Mouse (Mus musculus): ENCODE measurements around the gene Depp1. TPM values are rescaled to one million over a fixed set of nuclear protein-coding genes. Genes with fewer than 3 reads are reported as not detected.

Gene Depp1
- polyA plus RNA-seq, 2 experiments = 3.3 to 6.3 TPM

DNA sequence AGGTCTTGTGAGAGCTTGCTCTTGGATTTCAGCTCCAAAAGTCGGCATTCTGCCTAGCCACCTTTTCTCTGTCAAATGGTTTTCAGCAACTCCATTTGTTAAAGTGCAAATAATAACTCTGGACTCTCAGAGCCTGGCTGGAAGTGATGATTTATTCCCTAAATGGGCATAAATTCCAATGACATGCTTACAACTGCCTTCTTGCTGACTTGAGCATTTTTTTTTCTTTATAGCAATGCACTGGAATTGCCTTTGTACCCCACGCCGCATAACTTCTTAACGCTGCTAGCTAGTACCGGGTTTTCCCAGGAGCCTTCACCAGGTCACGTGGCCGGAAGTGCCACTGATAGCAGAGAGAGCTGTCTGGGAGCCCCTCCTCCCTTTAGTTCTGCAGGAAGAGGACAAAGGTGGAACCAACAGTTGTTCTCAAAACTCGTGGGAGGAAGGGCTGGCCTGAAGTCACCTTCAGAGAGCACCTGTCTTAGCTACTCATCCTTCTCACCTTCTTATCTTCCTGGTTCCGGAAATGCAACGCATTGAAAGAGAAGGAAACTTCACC lies 26.0 kb downstream of the Depp1 start:
- TF ChIP-seq EP300 (IDR thresholded peaks at IDR 0.05; ENCODE audit: low read depth) (no peak), CTCF (IDR thresholded peaks at IDR 0.05; ENCODE audit: low read depth) (no peak)
- 51% methylated on average over 10 of the region's 10 CpGs for WGBS (ENCODE audit: insufficient replicate concordance)
- Histone ChIP-seq H3K27me3 (ENCODE audit: control insufficient read depth, insufficient read depth, low read length) (no peaks in the 10 kb centered on the region), H3K27ac (no peak overlapping the region), H3K9ac (replicated peaks) (no peak overlapping the region), H3K4me1 (replicated peaks; ENCODE audit: control insufficient read depth in 2 of 2, insufficient read depth in 2 of 2, low read length in 1 of 2) (peaks cover 0 to 18% of the 10 kb centered on the region in 2 experiments; a peak in 2 of 4 replicates), H3K4me2 (ENCODE audit: low read depth) (no peak overlapping the region), H3K36me3 (replicated peaks; ENCODE audit: control insufficient read depth, insufficient read depth, low read depth) (no peaks in the 10 kb centered on the region), H3K4me3 (ENCODE audit: insufficient read depth in 1 of 2, low read depth in 2 of 2, low read length in 2 of 2) (no peak overlapping the region), H3K9me3 (ENCODE audit: control insufficient read depth, low read length) (no peaks in the 10 kb centered on the region)
- DNase-seq (ENCODE audit: low read depth in 3 of 3, low spot score in 3 of 3) (no peak), ATAC-seq (ENCODE audit: insufficient read depth) (no peak)

DNA sequence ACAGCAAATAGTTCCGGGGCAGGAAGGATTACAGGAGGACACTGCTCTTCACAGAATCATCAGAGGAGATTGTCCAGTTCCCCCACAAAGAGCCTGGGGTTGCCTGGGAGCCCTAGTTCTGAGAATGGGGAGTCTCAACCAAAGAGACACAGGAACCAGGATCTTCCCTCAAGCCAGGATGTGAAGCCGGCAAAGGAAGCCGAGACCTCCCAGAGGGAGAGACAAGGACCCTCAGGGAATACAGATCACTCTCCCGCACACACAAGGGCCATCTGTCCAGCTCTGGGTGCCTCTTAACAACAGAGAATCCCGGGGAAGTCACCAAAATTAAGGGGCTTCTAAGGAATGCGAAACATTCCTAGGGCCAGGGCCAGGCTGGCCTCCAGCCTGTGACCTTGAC lies 26.9 kb downstream of the Depp1 start:
- Histone ChIP-seq H3K27me3 (ENCODE audit: control insufficient read depth, insufficient read depth, low read length) (no peaks in the 10 kb centered on the region), H3K36me3 (replicated peaks; ENCODE audit: control insufficient read depth, insufficient read depth, low read depth) (no peaks in the 10 kb centered on the region), H3K9ac (replicated peaks) (no peak overlapping the region), H3K4me2 (ENCODE audit: low read depth) (no peak overlapping the region), H3K9me3 (ENCODE audit: control insufficient read depth, low read length) (no peaks in the 10 kb centered on the region), H3K4me3 (ENCODE audit: insufficient read depth in 1 of 2, low read depth in 2 of 2, low read length in 2 of 2) (no peak overlapping the region), H3K4me1 (replicated peaks; ENCODE audit: control insufficient read depth in 2 of 2, insufficient read depth in 2 of 2, low read length in 1 of 2) (peaks cover 0 to 18% of the 10 kb centered on the region in 2 experiments; a peak in 2 of 4 replicates), H3K27ac (no peak overlapping the region)
- ATAC-seq (ENCODE audit: insufficient read depth) = no peak
- WGBS (ENCODE audit: insufficient replicate concordance) = 72% methylated on average over 6 of the region's 6 CpGs
- TF ChIP-seq EP300 (IDR thresholded peaks at IDR 0.05; ENCODE audit: low read depth) (no peak), CTCF (IDR thresholded peaks at IDR 0.05; ENCODE audit: low read depth) (no peak)
- DNase-seq (ENCODE audit: low read depth in 3 of 3, low spot score in 3 of 3) = no peak

DNA sequence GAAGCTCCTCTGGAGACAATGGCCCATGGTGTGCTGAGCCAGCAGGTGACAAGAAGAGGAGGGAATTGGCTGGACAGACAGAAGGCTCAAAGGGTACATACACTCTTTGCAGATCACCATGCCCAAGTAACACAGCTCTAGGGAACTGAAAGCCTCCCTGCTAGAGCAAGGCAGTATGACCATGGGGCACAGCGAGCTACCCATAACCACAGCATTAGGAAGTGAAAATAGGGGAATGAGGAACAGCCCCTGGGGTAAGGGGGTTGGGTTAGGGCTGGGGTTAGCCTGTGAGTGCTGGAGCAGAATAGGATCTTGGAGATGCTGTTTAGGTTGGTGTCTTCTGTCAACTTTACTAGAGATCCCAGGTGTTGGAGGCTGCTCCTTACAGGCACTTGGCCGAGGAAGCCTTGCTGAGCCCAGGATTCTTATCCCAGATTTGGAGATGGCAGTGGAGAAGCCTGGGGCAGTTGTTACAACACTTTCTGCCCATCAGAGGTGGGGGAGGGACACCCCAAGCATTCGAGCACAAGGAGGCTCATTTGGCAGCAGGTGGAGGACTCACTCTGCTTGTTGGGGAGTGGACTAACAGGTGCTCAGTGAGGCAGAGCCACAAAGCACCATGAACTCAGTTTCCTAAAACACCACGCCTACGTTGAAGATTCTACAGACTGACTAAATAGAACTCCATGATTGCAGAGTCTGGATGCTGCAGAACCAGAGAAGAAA lies 29.3 kb downstream of the Depp1 start:
- no peak for DNase-seq (ENCODE audit: low read depth in 3 of 3, low spot score in 3 of 3)
- Histone ChIP-seq H3K4me3 (ENCODE audit: insufficient read depth in 1 of 2, low read depth in 2 of 2, low read length in 2 of 2) (no peak overlapping the region), H3K9ac (replicated peaks) (no peak overlapping the region), H3K9me3 (ENCODE audit: control insufficient read depth, low read length) (no peaks in the 10 kb centered on the region), H3K27me3 (ENCODE audit: control insufficient read depth, insufficient read depth, low read length) (no peaks in the 10 kb centered on the region), H3K4me2 (ENCODE audit: low read depth) (no peak overlapping the region), H3K36me3 (replicated peaks; ENCODE audit: control insufficient read depth, insufficient read depth, low read depth) (no peaks in the 10 kb centered on the region), H3K27ac (no peak overlapping the region), H3K4me1 (replicated peaks; ENCODE audit: control insufficient read depth in 2 of 2, insufficient read depth in 2 of 2, low read length in 1 of 2) (peaks cover 0 to 10% of the 10 kb centered on the region in 2 experiments; a peak in 2 of 4 replicates)
- ATAC-seq (ENCODE audit: insufficient read depth) = 0 out of 2 replicates have a peak, but pooled peaks have one; percentile 23
- TF ChIP-seq EP300 (IDR thresholded peaks at IDR 0.05; ENCODE audit: low read depth) (no peak), CTCF (IDR thresholded peaks at IDR 0.05; ENCODE audit: low read depth) (no peak)
- WGBS (ENCODE audit: insufficient replicate concordance) = 37% methylated on average over 5 of the region's 5 CpGs

DNA sequence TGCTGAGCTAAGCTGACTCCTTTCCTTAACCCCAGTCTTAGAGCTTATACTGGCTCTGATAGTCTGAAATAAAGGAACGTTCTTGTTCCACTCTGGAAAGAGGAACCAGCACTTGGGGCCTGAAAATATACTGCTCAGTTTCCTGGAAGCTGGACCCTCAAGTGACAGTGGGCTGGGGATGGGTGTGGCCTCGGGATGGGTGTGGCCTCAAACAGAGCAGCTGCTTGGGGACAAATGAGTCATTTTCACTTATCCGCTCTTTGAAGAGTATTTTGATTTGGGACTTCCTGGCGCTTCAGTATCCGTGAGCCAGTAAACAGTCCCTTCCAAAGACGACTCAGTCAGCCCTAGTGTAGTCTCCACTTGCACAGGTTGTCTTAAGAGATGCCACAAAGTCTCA lies 31.9 kb downstream of the Depp1 start:
- Histone ChIP-seq H3K27ac (no peak overlapping the region), H3K27me3 (ENCODE audit: control insufficient read depth, insufficient read depth, low read length) (no peaks in the 10 kb centered on the region), H3K4me3 (ENCODE audit: insufficient read depth in 1 of 2, low read depth in 2 of 2, low read length in 2 of 2) (no peak overlapping the region), H3K9me3 (ENCODE audit: control insufficient read depth, low read length) (no peaks in the 10 kb centered on the region), H3K9ac (replicated peaks) (no peak overlapping the region), H3K4me2 (ENCODE audit: low read depth) (no peak overlapping the region), H3K36me3 (replicated peaks; ENCODE audit: control insufficient read depth, insufficient read depth, low read depth) (no peaks in the 10 kb centered on the region), H3K4me1 (replicated peaks; ENCODE audit: control insufficient read depth in 2 of 2, insufficient read depth in 2 of 2, low read length in 1 of 2) (no peaks in the 10 kb centered on the region; a peak in 1 of 4 replicates)
- WGBS (ENCODE audit: insufficient replicate concordance) = 4% methylated on average over 6 of the region's 6 CpGs
- TF ChIP-seq CTCF (IDR thresholded peaks at IDR 0.05; ENCODE audit: low read depth) (no peak), EP300 (IDR thresholded peaks at IDR 0.05; ENCODE audit: low read depth) (no peak)
- ATAC-seq (ENCODE audit: insufficient read depth) (no peak), DNase-seq (ENCODE audit: low read depth in 3 of 3, low spot score in 3 of 3) (peak in 1 of 3 experiments; percentile 37)

DNA sequence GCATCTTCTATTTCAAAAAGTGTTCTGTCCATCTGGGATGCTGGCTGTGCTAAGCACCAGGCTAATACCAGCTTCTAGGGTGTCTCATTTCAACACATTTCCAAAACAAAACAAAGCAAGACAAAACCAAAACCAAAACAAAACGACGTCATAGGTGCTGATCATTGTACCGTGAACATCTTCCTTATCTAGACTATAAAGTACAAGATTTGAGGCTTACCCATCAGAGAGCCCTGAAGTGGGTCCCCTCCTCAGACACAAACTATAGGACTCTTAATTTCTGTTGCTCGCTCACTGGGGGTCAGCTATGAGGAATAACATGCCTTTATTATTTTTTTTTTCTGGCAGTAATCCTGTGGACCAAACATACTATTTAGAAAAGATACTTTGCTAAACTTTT lies 43.2 kb downstream of the Depp1 start:
- H3K36me3 ChIP-seq (replicated peaks; ENCODE audit: control insufficient read depth, insufficient read depth, low read depth) = no peaks in the 10 kb centered on the region
- no peak overlapping the region for H3K27ac ChIP-seq
- no peak overlapping the region for H3K4me3 ChIP-seq (ENCODE audit: insufficient read depth in 1 of 2, low read depth in 2 of 2, low read length in 2 of 2)
- TF ChIP-seq EP300 (IDR thresholded peaks at IDR 0.05; ENCODE audit: low read depth) (no peak), CTCF (IDR thresholded peaks at IDR 0.05; ENCODE audit: low read depth) (no peak)
- ATAC-seq (ENCODE audit: insufficient read depth) = no peak
- H3K9ac ChIP-seq (replicated peaks) = no peak overlapping the region
- no peaks in the 10 kb centered on the region for H3K4me1 ChIP-seq (replicated peaks; ENCODE audit: control insufficient read depth in 2 of 2, insufficient read depth in 2 of 2, low read length in 1 of 2)
- no peak for DNase-seq (ENCODE audit: low read depth in 3 of 3, low spot score in 3 of 3)
- no peaks in the 10 kb centered on the region for H3K9me3 ChIP-seq (ENCODE audit: control insufficient read depth, low read length)
- H3K27me3 ChIP-seq (ENCODE audit: control insufficient read depth, insufficient read depth, low read length) = no peaks in the 10 kb centered on the region
- no peak overlapping the region for H3K4me2 ChIP-seq (ENCODE audit: low read depth)
- WGBS (ENCODE audit: insufficient replicate concordance) = 60% methylated on average over 4 of the region's 4 CpGs

All from liver, embryonic 14.5 days (tissue).